Mouse (Mus musculus): ENCODE data around the gene Ftcd. TPM values are rescaled to one million over a fixed set of nuclear protein-coding genes. Genes with fewer than 3 reads are reported as not detected.

The Ftcd gene
- polyA plus RNA-seq, 1 experiment from 2014 or later, result 0.22 TPM

DNA sequence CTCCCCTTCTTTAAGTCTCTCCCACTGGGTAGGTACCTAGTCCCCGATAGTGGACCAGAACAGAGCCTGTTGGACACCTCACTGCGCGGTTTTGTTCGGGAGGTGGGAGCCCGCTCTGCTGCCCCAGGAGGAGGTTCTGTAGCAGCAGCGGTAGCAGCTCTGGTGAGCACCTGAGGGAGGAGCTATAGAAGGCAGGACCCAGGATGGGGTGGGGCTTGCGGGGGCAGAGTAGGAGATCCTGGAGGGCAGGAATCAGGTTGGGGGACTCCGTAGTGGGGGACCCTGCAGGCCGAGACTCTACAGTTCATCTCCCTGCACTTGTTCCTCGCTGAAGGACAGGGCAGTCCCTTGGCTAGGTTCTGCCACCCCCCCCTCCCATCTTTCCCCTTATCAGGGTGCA, 8.7 kb downstream of the Ftcd start:
- TF ChIP-seq EP300 (optimal IDR thresholded peaks at IDR 0.05) (no peak), CTCF (IDR thresholded peaks at IDR 0.05; ENCODE audit: low read depth) (no peak)
- Histone ChIP-seq H3K27ac (replicated peaks) (no peak overlapping the region), H3K4me3 (ENCODE audit: low read depth, low read length) (no peak overlapping the region), H3K4me2 (replicated peaks; ENCODE audit: low read depth) (peak overlapping the region; percentile 34; the same call in 1 of the 2 replicates), H3K9ac (ENCODE audit: low read length) (peak overlapping the region; percentile 27; the same call in 1 of the 2 replicates), H3K27me3 (ENCODE audit: control insufficient read depth, insufficient read depth, low read length) (no peaks in the 10 kb centered on the region), H3K4me1 (replicated peaks; ENCODE audit: control insufficient read depth, insufficient read depth) (no peaks in the 10 kb centered on the region), H3K36me3 (ENCODE audit: control insufficient read depth, insufficient read depth, low read length) (no peaks in the 10 kb centered on the region), H3K9me3 (ENCODE audit: control insufficient read depth, low read length) (no peaks in the 10 kb centered on the region)
- WGBS, result 16% methylated on average over 10 of the region's 10 CpGs
- no peak for ATAC-seq (ENCODE audit: low FRiP score, low TSS enrichment)
- no peak for DNase-seq (ENCODE audit: low spot score)

DNA sequence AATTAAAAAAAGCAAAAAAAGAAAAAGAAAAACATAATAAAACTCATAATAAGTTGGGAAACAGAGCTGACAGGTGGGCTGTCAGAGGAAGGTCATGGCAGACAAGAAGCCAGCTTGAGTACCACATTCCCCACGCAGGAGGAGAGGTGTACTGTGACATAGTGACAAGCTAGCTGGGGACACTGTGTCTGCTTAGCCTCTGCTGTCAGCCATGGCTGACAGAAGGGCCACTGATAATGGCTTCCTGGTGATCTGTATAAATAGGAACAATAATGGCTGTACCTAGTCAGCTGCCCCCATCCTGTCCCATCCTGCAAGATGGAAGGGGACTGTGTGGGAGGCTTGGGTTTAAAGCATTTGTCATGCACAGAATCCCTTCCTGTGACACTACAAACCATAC, 10.7 kb downstream of the Ftcd start:
- Histone ChIP-seq H3K9me3 (ENCODE audit: control insufficient read depth, low read length) (no peaks in the 10 kb centered on the region), H3K27ac (replicated peaks) (no peak overlapping the region), H3K9ac (ENCODE audit: low read length) (no peak overlapping the region), H3K4me2 (replicated peaks; ENCODE audit: low read depth) (no peak overlapping the region), H3K36me3 (ENCODE audit: control insufficient read depth, insufficient read depth, low read length) (no peaks in the 10 kb centered on the region), H3K4me3 (ENCODE audit: low read depth, low read length) (no peak overlapping the region), H3K4me1 (replicated peaks; ENCODE audit: control insufficient read depth, insufficient read depth) (no peaks in the 10 kb centered on the region), H3K27me3 (ENCODE audit: control insufficient read depth, insufficient read depth, low read length) (no peaks in the 10 kb centered on the region)
- ATAC-seq (ENCODE audit: low FRiP score, low TSS enrichment) (no peak), DNase-seq (ENCODE audit: low spot score) (no peak)
- 22% methylated on average over 1 of the region's 1 CpGs for WGBS
- no peak for TF ChIP-seq CTCF (IDR thresholded peaks at IDR 0.05; ENCODE audit: low read depth)
- TF ChIP-seq EP300 (optimal IDR thresholded peaks at IDR 0.05), result no peak

DNA sequence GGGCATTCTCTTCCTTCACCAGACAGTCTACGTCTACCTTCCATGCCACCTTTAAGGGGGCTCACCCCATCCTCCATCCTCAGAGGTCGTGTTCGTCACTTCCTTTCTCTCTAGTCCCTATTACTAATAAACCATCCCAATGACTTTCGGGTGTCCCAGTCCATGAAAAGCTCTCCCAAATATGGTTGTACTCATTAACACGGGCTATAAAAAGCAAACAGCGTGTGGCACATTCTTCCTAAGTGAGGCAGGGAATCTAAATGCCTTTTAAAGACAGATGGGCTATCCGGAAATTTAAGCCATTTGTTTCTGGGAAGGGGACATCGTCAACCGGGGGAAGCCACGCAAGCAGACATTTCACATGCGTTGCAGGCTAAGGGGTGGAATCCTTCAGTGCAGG, 14.7 kb downstream of the Ftcd start:
- Histone ChIP-seq H3K36me3 (ENCODE audit: control insufficient read depth, insufficient read depth, low read length) (no peaks in the 10 kb centered on the region), H3K4me2 (replicated peaks; ENCODE audit: low read depth) (no peak overlapping the region), H3K27ac (replicated peaks) (no peak overlapping the region), H3K4me1 (replicated peaks; ENCODE audit: control insufficient read depth, insufficient read depth) (no peaks in the 10 kb centered on the region), H3K9me3 (ENCODE audit: control insufficient read depth, low read length) (no peaks in the 10 kb centered on the region), H3K9ac (ENCODE audit: low read length) (no peak overlapping the region), H3K4me3 (ENCODE audit: low read depth, low read length) (no peak overlapping the region), H3K27me3 (ENCODE audit: control insufficient read depth, insufficient read depth, low read length) (no peaks in the 10 kb centered on the region)
- TF ChIP-seq EP300 (optimal IDR thresholded peaks at IDR 0.05), result no peak
- TF ChIP-seq CTCF (IDR thresholded peaks at IDR 0.05; ENCODE audit: low read depth), result no peak
- DNase-seq (ENCODE audit: low spot score) (no peak), ATAC-seq (ENCODE audit: low FRiP score, low TSS enrichment) (no peak)
- 75% methylated on average over 11 of the region's 11 CpGs for WGBS

DNA sequence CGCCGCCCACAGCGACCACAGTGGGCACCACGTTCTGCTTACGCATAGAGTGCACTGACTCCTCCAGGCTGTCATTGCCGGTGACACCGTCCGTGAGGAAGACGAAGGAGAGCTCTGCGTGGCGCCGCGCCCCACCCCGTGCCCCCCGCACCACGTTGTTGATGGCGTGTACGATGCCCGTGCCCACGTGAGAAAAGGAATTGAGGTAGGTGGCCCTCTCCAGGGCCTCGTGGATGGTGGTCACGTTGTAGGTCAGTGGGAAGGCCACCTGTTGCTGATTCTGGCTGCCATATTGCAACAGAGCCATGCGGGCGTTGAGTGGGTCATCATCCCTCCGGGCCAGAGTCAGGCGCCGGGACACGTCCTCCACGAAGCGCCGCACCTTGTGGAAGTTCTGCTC, 20.9 kb downstream of the Ftcd start:
- 91% methylated on average over 31 of the region's 31 CpGs for WGBS
- no peaks in the 10 kb centered on the region for H3K4me1 ChIP-seq (replicated peaks; ENCODE audit: control insufficient read depth, insufficient read depth)
- no peak overlapping the region for H3K27ac ChIP-seq (replicated peaks)
- no peak overlapping the region for H3K4me2 ChIP-seq (replicated peaks; ENCODE audit: low read depth)
- no peak overlapping the region for H3K9ac ChIP-seq (ENCODE audit: low read length)
- no peak for TF ChIP-seq EP300 (optimal IDR thresholded peaks at IDR 0.05)
- no peak for TF ChIP-seq CTCF (IDR thresholded peaks at IDR 0.05; ENCODE audit: low read depth)
- H3K4me3 ChIP-seq (ENCODE audit: low read depth, low read length), result no peak overlapping the region
- H3K36me3 ChIP-seq (ENCODE audit: control insufficient read depth, insufficient read depth, low read length), result no peaks in the 10 kb centered on the region; the same call in 1 of the 2 replicates
- ATAC-seq (ENCODE audit: low FRiP score, low TSS enrichment) (no peak; the same call in 1 of the 2 replicates), DNase-seq (ENCODE audit: low spot score) (no peak)
- H3K9me3 ChIP-seq (ENCODE audit: control insufficient read depth, low read length), result no peaks in the 10 kb centered on the region
- no peaks in the 10 kb centered on the region for H3K27me3 ChIP-seq (ENCODE audit: control insufficient read depth, insufficient read depth, low read length)

DNA sequence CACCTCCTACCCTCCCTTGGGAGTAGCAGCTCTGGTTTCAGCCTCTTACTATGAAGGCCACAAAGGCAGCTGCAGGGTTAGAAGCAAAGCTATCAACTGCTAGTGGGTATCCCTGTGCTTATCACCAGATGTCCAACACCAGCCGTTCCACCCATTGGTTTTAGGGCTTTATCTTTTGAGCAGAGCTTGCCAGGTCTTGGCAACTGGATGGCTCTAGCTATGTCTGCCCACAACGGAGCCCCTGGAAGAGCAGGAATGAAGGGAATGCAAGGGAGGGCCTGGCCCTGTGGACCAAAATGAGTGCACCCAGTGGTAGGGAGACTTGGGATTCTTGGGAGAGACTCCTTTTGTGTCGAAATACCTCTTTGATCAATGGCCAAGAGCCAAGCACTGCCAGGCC, 27.2 kb downstream of the Ftcd start:
- DNase-seq (ENCODE audit: low spot score), result no peak
- 69% methylated on average over 3 of the region's 3 CpGs for WGBS

DNA sequence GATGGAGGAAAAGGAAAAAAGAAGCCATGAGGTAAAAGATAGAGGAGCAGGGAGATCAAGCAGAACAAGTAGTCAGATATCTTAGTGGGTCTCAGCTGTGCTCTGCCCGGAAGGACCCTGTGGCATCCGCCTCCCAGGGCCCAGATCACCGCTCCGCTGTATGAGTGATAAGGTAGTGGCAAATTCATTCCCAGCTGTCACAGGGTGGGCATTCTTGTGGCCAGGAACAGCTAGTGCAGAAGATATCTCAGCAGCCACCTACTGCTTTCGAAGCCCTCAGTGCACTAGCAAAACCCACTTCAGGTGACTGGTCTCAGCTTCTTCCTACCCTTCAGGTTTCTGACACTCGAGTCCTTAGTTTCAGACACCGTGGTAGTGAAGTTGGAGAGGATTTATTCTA, 37.0 kb downstream of the Ftcd start:
- ATAC-seq (ENCODE audit: low FRiP score, low TSS enrichment) (no peak), DNase-seq (ENCODE audit: low spot score) (no peak)
- H3K27me3 ChIP-seq (ENCODE audit: control insufficient read depth, insufficient read depth, low read length), result no peaks in the 10 kb centered on the region
- no peak overlapping the region for H3K27ac ChIP-seq (replicated peaks)
- no peaks in the 10 kb centered on the region for H3K4me1 ChIP-seq (replicated peaks; ENCODE audit: control insufficient read depth, insufficient read depth)
- no peak overlapping the region for H3K4me3 ChIP-seq (ENCODE audit: low read depth, low read length)
- peaks cover 18% of the 10 kb centered on the region for H3K36me3 ChIP-seq (ENCODE audit: control insufficient read depth, insufficient read depth, low read length)
- 82% methylated on average over 7 of the region's 7 CpGs for WGBS
- no peak for TF ChIP-seq CTCF (IDR thresholded peaks at IDR 0.05; ENCODE audit: low read depth)
- TF ChIP-seq EP300 (optimal IDR thresholded peaks at IDR 0.05), result no peak
- H3K9me3 ChIP-seq (ENCODE audit: control insufficient read depth, low read length), result no peaks in the 10 kb centered on the region
- no peak overlapping the region for H3K9ac ChIP-seq (ENCODE audit: low read length)
- no peak overlapping the region for H3K4me2 ChIP-seq (replicated peaks; ENCODE audit: low read depth)

More for the DNA sequence above, 27.2 kb downstream of the Ftcd start:
- no peaks in the 10 kb centered on the region for H3K9me3 ChIP-seq (ENCODE audit: control insufficient read depth, low read length)
- H3K4me2 ChIP-seq (replicated peaks; ENCODE audit: low read depth), result no peak overlapping the region
- no peak overlapping the region for H3K4me3 ChIP-seq (ENCODE audit: low read depth, low read length)
- ATAC-seq (ENCODE audit: low FRiP score, low TSS enrichment), result no peak
- peaks cover 11% of the 10 kb centered on the region; the same call in 1 of the 2 replicates for H3K36me3 ChIP-seq (ENCODE audit: control insufficient read depth, insufficient read depth, low read length)
- no peaks in the 10 kb centered on the region for H3K4me1 ChIP-seq (replicated peaks; ENCODE audit: control insufficient read depth, insufficient read depth)
- H3K27me3 ChIP-seq (ENCODE audit: control insufficient read depth, insufficient read depth, low read length), result no peaks in the 10 kb centered on the region
- TF ChIP-seq CTCF (IDR thresholded peaks at IDR 0.05; ENCODE audit: low read depth) (no peak), EP300 (optimal IDR thresholded peaks at IDR 0.05) (no peak)
- H3K9ac ChIP-seq (ENCODE audit: low read length), result no peak overlapping the region
- H3K27ac ChIP-seq (replicated peaks), result no peak overlapping the region

Data from stomach, postnatal 0 days (tissue).